Mouse (Mus musculus): ENCODE results near the gene Xpo5.

GRCm38 (mm10) chr17:46164791-46165190 is 37.8 kb upstream of the Xpo5 start:
- TF ChIP-seq USF1 (IDR thresholded peaks at IDR 0.05; ENCODE audit: low read depth) (no peak), CTCF (IDR thresholded peaks at IDR 0.05; ENCODE audit: control insufficient read depth, insufficient read depth, insufficient read length) (no peak)
